Mouse (Mus musculus): ENCODE results near the gene Eno3.

GRCm38 (mm10) chr11:70678576-70678975, 21.6 kb downstream of the Eno3 start:
- TF ChIP-seq CTCF (conservative IDR thresholded peaks at IDR 0.05 in 1 of 2, IDR thresholded peaks at IDR 0.05 in 1 of 2; ENCODE audit: low read depth in 2 of 2, low read length in 2 of 2) (no peak), EP300 (IDR thresholded peaks at IDR 0.05; ENCODE audit: low read length) (no peak), MEF2A (IDR thresholded peaks at IDR 0.05; ENCODE audit: borderline replicate concordance, low read depth, low read length) (no peak), MAX (IDR thresholded peaks at IDR 0.05; ENCODE audit: low read length) (no peak), CHD1 (IDR thresholded peaks at IDR 0.05; ENCODE audit: low read depth, low read length) (no peak), KAT2A (IDR thresholded peaks at IDR 0.05; ENCODE audit: insufficient replicate concordance, low read length) (no peak)

Data from CH12.LX (cell line).